Mouse (Mus musculus) common myeloid progenitor, adult 5-6 weeks (primary cell): Measurements from ENCODE around the gene Dynll1. TPM values are rescaled to one million over a fixed set of nuclear protein-coding genes. Genes with fewer than 3 reads are reported as not detected.
A peak's percentile ranks its signal among the peaks of the same experiment; 100 is the strongest.
"Not testable (repeated sequence)": the region's sequence is repeated elsewhere in the genome, so short reads cannot be mapped to it uniquely, and the experiment has no call there.

Experiments used
- ATAC-seq: replicated peaks from 2 replicates; pipeline ENCODE4 v1.8.0; 2016; ENCODE audit warnings: low read depth, mild to moderate bottlenecking, moderate TSS enrichment, inconsistent platforms; ENCODE audit not compliant: poor library complexity, severe bottlenecking
- total RNA-seq: library from RNA; stranded (forward); fragments of 200-1000, 187-1606 nt; gene quantifications from 2 replicates; pipeline ENCODE4 v1.2.3, GENCODE M21; 2017

Gene Dynll1
- total RNA-seq, 1 experiment from 2014 or later = 257 TPM

- ATAC-seq = no peak
Observed at GRCm38 (mm10) chr5:115313668-115313943, 12.8 kb upstream of the Dynll1 start.

- ATAC-seq = peak; percentile 93
Observed at GRCm38 (mm10) chr5:115312816-115313667, 12.2 kb upstream of the Dynll1 start.

GRCm38 (mm10) chr5:115312354-115312753, 11.6 kb upstream of the Dynll1 start:
- no peak; the same call in 1 of the 2 replicates for ATAC-seq

GRCm38 (mm10) chr5:115302190-115302589, 1.4 kb upstream of the Dynll1 start:
- not testable (repeated sequence) for ATAC-seq

GRCm38 (mm10) chr5:115301615-115302014, 816 bp upstream of the Dynll1 start:
- ATAC-seq = no peak

GRCm38 (mm10) chr5:115300035-115300744, 609 bp downstream of the Dynll1 start:
- peak; percentile 10; the same call in 1 of the 2 replicates for ATAC-seq

- no peak for ATAC-seq
Observed at GRCm38 (mm10) chr5:115296347-115296746, 4.5 kb downstream of the Dynll1 start.

GRCm38 (mm10) chr5:115294173-115294572, 6.6 kb downstream of the Dynll1 start:
- no peak for ATAC-seq

GRCm38 (mm10) chr5:115284735-115285134, 16.1 kb downstream of the Dynll1 start:
- ATAC-seq = 0 out of 2 replicates have a peak, but pooled peaks have one; percentile 32

GRCm38 (mm10) chr5:115280050-115280687, 20.6 kb downstream of the Dynll1 start:
- peak; percentile 43 for ATAC-seq

GRCm38 (mm10) chr5:115279226-115280049, 21.4 kb downstream of the Dynll1 start, which contains the start of gene Coq5:
TSS of gene Coq5 (plus strand) at chr5:115279666.
- ATAC-seq = peak; percentile 91

GRCm38 (mm10) chr5:115278785-115279184, 22.0 kb downstream of the Dynll1 start:
- ATAC-seq = no peak

- no peak for ATAC-seq
Observed at GRCm38 (mm10) chr5:115278053-115278452, 22.7 kb downstream of the Dynll1 start.

GRCm38 (mm10) chr5:115275998-115276397, 24.8 kb downstream of the Dynll1 start:
- ATAC-seq = no peak

GRCm38 (mm10) chr5:115274771-115275170, 26.0 kb downstream of the Dynll1 start:
- ATAC-seq = no peak

- no peak for ATAC-seq
Observed at GRCm38 (mm10) chr5:115274353-115274752, 26.4 kb downstream of the Dynll1 start.

GRCm38 (mm10) chr5:115273549-115274135, 27.2 kb downstream of the Dynll1 start:
- no peak for ATAC-seq

GRCm38 (mm10) chr5:115272812-115273548, 27.8 kb downstream of the Dynll1 start, which contains the start of gene Rnf10:
TSS of gene Rnf10 (minus strand) at chr5:115272898.
- peak; percentile 94 for ATAC-seq
